Mouse (Mus musculus): ENCODE data around the gene Ifnar1. TPM values are rescaled to one million over a fixed set of nuclear protein-coding genes. Genes with fewer than 3 reads are reported as not detected.
"Not testable (repeated sequence)": the region's sequence is repeated elsewhere in the genome, so short reads cannot be mapped to it uniquely, and the experiment has no call there.

The Ifnar1 gene
- total RNA-seq, 2 experiments from 2014 or later: 34.9 to 36.9 TPM

GRCm38 (mm10) chr16:91505116-91505601, 20.1 kb downstream of the Ifnar1 start:
- DNase-seq: peak; percentile 70

GRCm38 (mm10) chr16:91506396-91506795, 21.4 kb downstream of the Ifnar1 start:
- DNase-seq: no peak

- peak; percentile 81 for DNase-seq
These were observed 27.2 kb downstream of the Ifnar1 start for GRCm38 (mm10) chr16:91512161-91512787.

GRCm38 (mm10) chr16:91513099-91513498, 28.1 kb downstream of the Ifnar1 start:
- no peak for DNase-seq

GRCm38 (mm10) chr16:91517020-91517419, 32.0 kb downstream of the Ifnar1 start:
- DNase-seq: no peak

GRCm38 (mm10) chr16:91522040-91522439, 37.0 kb downstream of the Ifnar1 start:
- no peak for DNase-seq

GRCm38 (mm10) chr16:91522479-91523309, 37.7 kb downstream of the Ifnar1 start:
- no peak for DNase-seq

GRCm38 (mm10) chr16:91524206-91524605, 39.2 kb downstream of the Ifnar1 start:
- DNase-seq: no peak

- no peak for DNase-seq
These were observed 41.2 kb downstream of the Ifnar1 start for GRCm38 (mm10) chr16:91526274-91526673.

GRCm38 (mm10) chr16:91527051-91527450, 42.0 kb downstream of the Ifnar1 start:
- no peak for DNase-seq

- DNase-seq: no peak
These were observed 42.5 kb downstream of the Ifnar1 start for GRCm38 (mm10) chr16:91527500-91527899.

GRCm38 (mm10) chr16:91528578-91528977, 43.5 kb downstream of the Ifnar1 start:
- no peak for DNase-seq

- not testable (repeated sequence) for DNase-seq
These were observed 45.8 kb downstream of the Ifnar1 start for GRCm38 (mm10) chr16:91530830-91531229.

- DNase-seq: no peak
These were observed 46.8 kb downstream of the Ifnar1 start for GRCm38 (mm10) chr16:91531856-91532255.

- no peak for DNase-seq
These were observed 47.4 kb downstream of the Ifnar1 start for GRCm38 (mm10) chr16:91532429-91532828.

- no peak for DNase-seq
These were observed 48.3 kb downstream of the Ifnar1 start for GRCm38 (mm10) chr16:91533097-91534001.

GRCm38 (mm10) chr16:91534477-91534876, 49.4 kb downstream of the Ifnar1 start:
- DNase-seq: peak; percentile 68

- DNase-seq: no peak
These were observed 49.9 kb downstream of the Ifnar1 start for GRCm38 (mm10) chr16:91534888-91535287.

- DNase-seq: no peak
These were observed 51.3 kb downstream of the Ifnar1 start for GRCm38 (mm10) chr16:91536372-91536771.

- DNase-seq: no peak
These were observed 52.0 kb downstream of the Ifnar1 start for GRCm38 (mm10) chr16:91537065-91537464.

GRCm38 (mm10) chr16:91538051-91538450, 53.0 kb downstream of the Ifnar1 start:
- DNase-seq: no peak

- DNase-seq: no peak
These were observed 53.5 kb downstream of the Ifnar1 start for GRCm38 (mm10) chr16:91538513-91538912.
